Mouse (Mus musculus): Measurements from ENCODE around the gene Micu2.

- no peak for TF ChIP-seq CTCF (IDR thresholded peaks at IDR 0.05; ENCODE audit: extremely low read depth, insufficient read depth, insufficient read length, insufficient replicate concordance)
- TF ChIP-seq POLR2A (IDR thresholded peaks at IDR 0.05; ENCODE audit: low read depth, low read length) = no peak
These were observed 102.2 kb downstream of the Micu2 start for GRCm38 (mm10) chr14:57896882-57897281.

Data from spleen, adult 2 months (tissue).